Mouse (Mus musculus) CH12.LX (cell line): ENCODE data around the gene Msi2.

ENCODE experiments used
- CTCF ChIP-seq, 2 experiments: IDR thresholded peaks in 1 of 2; conservative IDR thresholded peaks in 1 of 2; 2 replicates each; pipeline ENCODE4 v1.5.1; 2011 to 2012; ENCODE audit warnings: low read depth in 2 of 2, low read length in 2 of 2, improper control_type of control experiment in 1 of 2, inconsistent platforms in 1 of 2, mild to moderate bottlenecking in 1 of 2, moderate library complexity in 1 of 2
- JUND ChIP-seq: conservative IDR thresholded peaks from 2 replicates; pipeline ENCODE4 v1.6.1; 2011; ENCODE audit warnings: low read depth, low read length, improper control_type of control experiment
- KAT2A ChIP-seq: IDR thresholded peaks from 2 replicates; pipeline ENCODE4 v1.6.1; 2012; ENCODE audit warnings: low read length, improper control_type of control experiment, inconsistent platforms; ENCODE audit not compliant: insufficient replicate concordance
- PAX5 ChIP-seq: IDR thresholded peaks from 2 replicates; pipeline ENCODE4 v1.6.1; 2012; ENCODE audit warnings: low read length, inconsistent platforms, mixed read lengths
- POLR2A ChIP-seq: IDR thresholded peaks from 2 replicates; pipeline ENCODE4 v1.6.1; 2011; ENCODE audit warnings: low read depth, mild to moderate bottlenecking, improper control_type of control experiment, low read length
- SMC3 ChIP-seq: IDR thresholded peaks from 2 replicates; pipeline ENCODE4 v1.6.1; 2011; ENCODE audit warnings: low read depth, low read length, improper control_type of control experiment

GRCm38 (mm10) chr11:88379635-88380034 lies 338.7 kb downstream of the Msi2 start:
- no peak for TF ChIP-seq CTCF (conservative IDR thresholded peaks at IDR 0.05 in 1 of 2, IDR thresholded peaks at IDR 0.05 in 1 of 2; ENCODE audit: low read depth in 2 of 2, low read length in 2 of 2)
- no peak for TF ChIP-seq SMC3
- no peak for TF ChIP-seq KAT2A
- TF ChIP-seq JUND, result no peak
- no peak for TF ChIP-seq PAX5
- TF ChIP-seq POLR2A, result no peak
